Mouse (Mus musculus) adrenal gland, adult 8-10 months (tissue): Measurements from ENCODE around the gene Gm26938. TPM values are rescaled to one million over a fixed set of nuclear protein-coding genes. Genes with fewer than 3 reads are reported as not detected.

Experiments used
- DNase-seq: peaks from one replicate; pipeline ENCODE4 v3.0.0; 2022
- microRNA-seq, 2 experiments: library from miRNA; unstranded; fragments of <30 nt; microRNA quantifications; one replicate each; pipeline ENCODE4 v1.2.0; 2022
- total RNA-seq, 4 experiments: library from RNA; stranded (reverse); gene quantifications; 2 replicates each; pipeline ENCODE4 v1.2.4; 2022

Gm26938 gene
- total RNA-seq, 4 experiments from 2014 or later: not detected

- DNase-seq: no peak
Measured at GRCm38 (mm10) chr5:139793338-139794089, 32.7 kb downstream of the Gm26938 start.

GRCm38 (mm10) chr5:139792966-139793337 lies 33.3 kb downstream of the Gm26938 start:
- no peak for DNase-seq

GRCm38 (mm10) chr5:139792159-139792775 lies 33.9 kb downstream of the Gm26938 start:
- no peak for DNase-seq

- peak; percentile 97 for DNase-seq
Measured at GRCm38 (mm10) chr5:139791227-139792158, 34.7 kb downstream of the Gm26938 start, which contains the start of gene Mafk. Mafk (plus strand) TSS chr5:139791513.

- DNase-seq: no peak
Measured at GRCm38 (mm10) chr5:139789466-139789865, 36.7 kb downstream of the Gm26938 start.

GRCm38 (mm10) chr5:139781406-139781805 lies 44.8 kb downstream of the Gm26938 start:
- DNase-seq: no peak

DNA sequence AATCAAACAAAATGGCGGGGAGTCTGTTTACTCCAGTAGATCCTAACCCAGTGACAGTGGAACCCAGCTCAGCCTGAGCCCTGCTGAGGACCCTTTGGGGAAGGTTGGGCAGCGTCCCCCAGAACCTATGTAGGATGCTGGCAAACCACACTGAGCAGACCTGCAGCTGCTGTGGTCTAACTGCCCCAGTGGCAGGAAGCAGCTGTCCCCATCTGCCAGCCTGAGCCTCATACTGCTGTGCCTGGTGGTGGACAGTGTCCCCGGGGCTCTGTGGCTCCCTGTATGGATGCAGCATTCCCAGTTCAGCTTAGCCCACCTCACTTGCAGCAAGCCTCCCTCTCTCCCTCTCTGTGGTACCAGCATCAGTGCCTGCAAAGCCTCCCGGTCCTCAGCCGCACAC lies 49.2 kb downstream of the Gm26938 start:
- no peak for DNase-seq

DNA sequence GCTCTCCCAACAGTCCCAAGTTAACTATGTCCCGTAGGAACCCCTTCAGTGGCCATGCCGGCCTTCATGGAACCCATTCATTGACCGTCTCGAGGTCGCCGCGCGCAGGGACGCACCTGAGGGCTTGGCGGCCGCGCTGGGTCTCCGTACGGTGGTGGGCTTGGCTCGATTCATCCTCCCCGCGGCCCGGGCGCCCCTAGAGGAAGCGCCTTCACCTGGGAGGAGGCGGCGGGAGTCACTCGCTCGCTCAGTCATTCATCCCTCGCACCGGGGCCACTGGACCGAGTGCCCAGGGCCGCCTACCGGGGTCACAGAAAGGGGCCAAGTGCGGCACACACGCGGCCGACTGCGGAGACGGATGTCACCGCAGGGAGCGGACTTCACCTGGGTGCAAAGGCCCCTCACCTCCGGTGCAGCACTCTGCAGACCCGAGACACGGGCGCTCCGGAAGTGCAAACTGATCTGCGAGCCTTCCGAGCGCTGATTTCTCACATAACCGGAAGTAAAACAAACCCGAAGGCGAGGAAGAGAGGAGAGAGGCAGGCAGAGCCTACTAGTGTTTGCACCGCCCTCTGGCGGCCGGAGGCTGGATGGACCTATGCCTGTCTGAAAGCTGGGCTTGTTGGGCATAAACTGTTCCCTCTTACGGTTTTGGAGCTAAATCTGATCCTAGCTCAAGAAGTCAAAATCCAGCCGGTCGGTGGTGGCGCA lies 50.8 kb downstream of the Gm26938 start, which contains the start of gene Ints1:
Ints1 (minus strand) TSS at position 459 of the 711 bp plus-strand sequence.
- DNase-seq: peak; percentile 91

DNA sequence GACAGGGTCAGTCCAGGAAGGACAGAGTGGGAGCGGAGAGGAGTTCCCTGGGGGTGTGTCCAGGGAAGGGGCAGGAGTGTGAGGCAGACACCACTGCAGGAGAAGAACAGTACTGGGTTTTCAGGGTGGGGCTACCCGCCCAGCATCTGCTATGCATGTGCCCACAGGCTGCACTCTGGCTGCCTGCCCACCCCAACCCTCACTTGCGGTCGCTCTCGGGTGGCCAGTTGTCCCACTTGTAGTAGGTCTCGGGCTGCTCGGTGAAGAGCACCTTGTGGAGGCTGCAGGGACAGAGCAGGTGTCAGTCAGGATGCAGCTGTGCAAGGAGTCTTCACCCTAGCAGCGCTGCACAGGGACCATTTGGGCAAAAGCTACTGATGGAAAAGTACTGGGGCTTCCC lies 58.0 kb downstream of the Gm26938 start:
- no peak for DNase-seq

DNA sequence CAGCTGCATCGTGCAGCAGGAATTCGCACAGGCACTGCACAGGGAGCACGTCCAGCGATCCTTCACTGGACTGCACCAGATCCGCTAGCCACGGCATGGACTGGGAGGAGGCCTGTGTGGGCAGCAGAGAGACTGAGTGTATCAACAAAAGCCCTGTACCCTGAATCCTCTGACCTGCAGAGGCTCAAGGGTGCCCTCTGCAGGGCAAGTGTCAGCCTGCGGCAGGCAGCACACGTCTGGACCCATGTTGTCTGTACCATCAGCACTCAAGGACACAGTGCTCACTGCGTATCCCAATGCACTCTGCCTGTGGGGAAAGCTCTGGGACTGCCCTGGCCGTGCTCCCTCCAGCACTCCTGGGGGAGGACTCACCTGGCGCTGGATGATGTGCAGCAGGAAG lies 61.9 kb downstream of the Gm26938 start:
- no peak for DNase-seq

- no peak for DNase-seq
Measured at GRCm38 (mm10) chr5:139758096-139758495, 68.1 kb downstream of the Gm26938 start.

Small RNA genes lying within 50 kb of the gene (microRNA-seq; reads per million reads assigned to microRNA genes)
- gene Mir7037: 0.70 to 0.84 reads per million in 2 experiments

Other genes with a start within 250 kb of the Gm26938 start
- 10 to 100 TPM in 2 of 4 experiments, 1 to 10 TPM in 2; 7.6 to 28.1 (median 12.6) TPM for gene Micall2, start 90.1 kb downstream of the Gm26938 start, total RNA-seq
- gene Ints1, start 50.7 kb downstream of the Gm26938 start, total RNA-seq: 10 to 100 TPM; 59.3 to 74.4 (median 65.0) TPM
- gene Mafk, start 34.9 kb downstream of the Gm26938 start, total RNA-seq: 10 to 100 TPM; 28.7 to 45.0 (median 30.4) TPM
- gene Tmem184a, start 6.5 kb downstream of the Gm26938 start, total RNA-seq: under 1 TPM; 0.07 to 0.67 (median 0.21) TPM
- 10 to 100 TPM; 21.2 to 26.6 (median 23.3) TPM for gene Psmg3, start 478 bp upstream of the Gm26938 start, total RNA-seq
- gene Elfn1, start 81.5 kb upstream of the Gm26938 start, total RNA-seq: 10 to 100 TPM in 1 of 4 experiments, 1 to 10 TPM in 1, under 1 TPM in 2; 0.32 to 49.6 (median 5.4) TPM